Mouse (Mus musculus) liver, embryonic 16.5 days (tissue): Measurements from ENCODE around the gene Rabl3. TPM values are rescaled to one million over a fixed set of nuclear protein-coding genes. Genes with fewer than 3 reads are reported as not detected.

ENCODE experiments used
- ATAC-seq: fragments of 200-750 bp; cut with Nextera tagmentation; 2 replicates; pipeline ENCODE4 v1.8.0; 2017; ENCODE audit warnings: low read depth, mild to moderate bottlenecking, moderate number of reproducible peaks, moderate library complexity
- H3K27ac ChIP-seq: fragments of 300-500 bp; sonication (generic); 2 replicates; pipeline ENCODE4 v1.5.1; 2014; ENCODE audit warnings: mild to moderate bottlenecking, low read length
- H3K27me3 ChIP-seq: fragments of 300-500 bp; sonication (generic); 2 replicates; pipeline ENCODE4 v1.6.1; 2014; ENCODE audit warnings: low read depth, low read length, mixed read lengths; ENCODE audit not compliant: control insufficient read depth, insufficient read depth
- H3K36me3 ChIP-seq: fragments of 300-500 bp; sonication (generic); 2 replicates; pipeline ENCODE4 v1.6.1; 2014; ENCODE audit warnings: mild to moderate bottlenecking; ENCODE audit not compliant: control insufficient read depth, insufficient read depth
- H3K4me1 ChIP-seq: fragments of 300-500 bp; sonication (generic); 2 replicates; pipeline ENCODE4 v1.6.1; 2014; ENCODE audit warnings: low read depth, low read length, mixed read lengths; ENCODE audit not compliant: control insufficient read depth
- H3K4me2 ChIP-seq: fragments of 300-500 bp; sonication (generic); 2 replicates; pipeline ENCODE4 v1.6.1; 2014; ENCODE audit warnings: low read depth, low read length, mixed read lengths
- H3K4me3 ChIP-seq: fragments of 300-500 bp; sonication (generic); 2 replicates; pipeline ENCODE4 v1.5.1; 2014; ENCODE audit warnings: low read depth, mild to moderate bottlenecking, low read length
- H3K9ac ChIP-seq: fragments of 300-500 bp; sonication (generic); 2 replicates; pipeline ENCODE4 v1.6.1; 2014; ENCODE audit warnings: low read depth, low read length
- H3K9me3 ChIP-seq: fragments of 300-500 bp; sonication (generic); replicated peaks from 2 replicates; pipeline ENCODE4 v1.6.1; 2016; ENCODE audit warnings: low read length; ENCODE audit not compliant: control insufficient read depth
- WGBS: fragments of 180-500 bp; shearing (Covaris S2); extraction: QIAGEN DNeasy Blood & Tissue Kit; methylation state at CpG from one replicate; pipeline ENCODE4 v1.1.7; 2014; ENCODE audit not compliant: insufficient replicate concordance; 5-methylcytosine and 5-hydroxymethylcytosine counted together
- polyA plus RNA-seq: library from polyadenylated mRNA; unstranded; fragments of >200 nt; fragmentation: Nextera tagmentation; extraction: Ambion mirVana; gene quantifications from 2 replicates; pipeline ENCODE4 v1.2.1, GENCODE M21; 2015

Rabl3 gene
- polyA plus RNA-seq, 1 experiment from 2014 or later: 13.1 TPM

DNA sequence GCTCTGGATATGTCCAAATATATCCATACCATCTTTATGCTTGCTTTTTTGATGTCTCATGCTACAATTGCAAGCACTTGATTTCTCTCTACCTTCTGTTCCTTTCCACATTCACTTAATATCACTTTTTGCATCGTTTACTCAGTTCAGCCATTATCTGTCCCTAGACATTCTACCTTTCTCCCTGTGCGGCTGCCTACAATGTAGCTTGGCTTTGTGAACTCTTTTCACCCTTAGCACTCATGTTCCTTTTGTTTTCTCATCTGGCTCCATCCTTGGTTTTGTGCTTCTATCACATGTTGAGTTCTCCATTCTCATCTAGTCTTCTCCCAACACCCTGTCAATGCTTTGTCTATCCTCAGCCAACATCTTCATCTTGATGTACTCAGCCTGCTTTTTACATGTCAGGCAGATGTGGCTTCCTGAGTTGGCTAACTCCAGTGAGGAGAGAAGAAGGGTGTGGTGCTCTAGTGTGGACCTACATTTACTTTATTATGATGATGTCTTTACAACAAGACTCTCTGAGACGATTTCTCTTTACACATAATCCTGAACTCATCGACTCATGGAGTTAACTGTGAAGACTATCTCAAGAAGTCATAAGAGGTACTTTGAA lies 22.0 kb upstream of the Rabl3 start:
- peaks cover 18% of the 10 kb centered on the region for H3K36me3 ChIP-seq
- H3K27ac ChIP-seq: no peak overlapping the region
- H3K27me3 ChIP-seq: no peaks in the 10 kb centered on the region
- H3K9ac ChIP-seq: no peak overlapping the region
- no peak for ATAC-seq
- no peak overlapping the region for H3K4me3 ChIP-seq
- WGBS: 74% methylated on average over 4 of the region's 4 CpGs
- no peaks in the 10 kb centered on the region for H3K4me1 ChIP-seq
- no peaks in the 10 kb centered on the region for H3K9me3 ChIP-seq
- no peak overlapping the region for H3K4me2 ChIP-seq

GRCm38 (mm10) chr16:37518662-37519061 lies 21.0 kb upstream of the Rabl3 start:
- WGBS: 47% methylated on average over 2 of the region's 2 CpGs
- H3K9ac ChIP-seq: no peak overlapping the region
- no peak overlapping the region for H3K27ac ChIP-seq
- no peak overlapping the region for H3K4me3 ChIP-seq
- H3K27me3 ChIP-seq: no peaks in the 10 kb centered on the region
- H3K4me2 ChIP-seq: no peak overlapping the region
- no peaks in the 10 kb centered on the region for H3K4me1 ChIP-seq
- peaks cover 23% of the 10 kb centered on the region for H3K36me3 ChIP-seq
- H3K9me3 ChIP-seq: no peaks in the 10 kb centered on the region
- ATAC-seq: no peak

- H3K36me3 ChIP-seq: peaks cover 29% of the 10 kb centered on the region
- no peak overlapping the region for H3K4me2 ChIP-seq
- no peaks in the 10 kb centered on the region for H3K4me1 ChIP-seq
- H3K27ac ChIP-seq: no peak overlapping the region
- ATAC-seq: no peak
- H3K27me3 ChIP-seq: no peaks in the 10 kb centered on the region
- 77% methylated on average over 1 of the region's 1 CpGs for WGBS
- H3K4me3 ChIP-seq: no peak overlapping the region
- no peak overlapping the region for H3K9ac ChIP-seq
- no peaks in the 10 kb centered on the region for H3K9me3 ChIP-seq
Measured at GRCm38 (mm10) chr16:37519721-37520120, 20.0 kb upstream of the Rabl3 start.

DNA sequence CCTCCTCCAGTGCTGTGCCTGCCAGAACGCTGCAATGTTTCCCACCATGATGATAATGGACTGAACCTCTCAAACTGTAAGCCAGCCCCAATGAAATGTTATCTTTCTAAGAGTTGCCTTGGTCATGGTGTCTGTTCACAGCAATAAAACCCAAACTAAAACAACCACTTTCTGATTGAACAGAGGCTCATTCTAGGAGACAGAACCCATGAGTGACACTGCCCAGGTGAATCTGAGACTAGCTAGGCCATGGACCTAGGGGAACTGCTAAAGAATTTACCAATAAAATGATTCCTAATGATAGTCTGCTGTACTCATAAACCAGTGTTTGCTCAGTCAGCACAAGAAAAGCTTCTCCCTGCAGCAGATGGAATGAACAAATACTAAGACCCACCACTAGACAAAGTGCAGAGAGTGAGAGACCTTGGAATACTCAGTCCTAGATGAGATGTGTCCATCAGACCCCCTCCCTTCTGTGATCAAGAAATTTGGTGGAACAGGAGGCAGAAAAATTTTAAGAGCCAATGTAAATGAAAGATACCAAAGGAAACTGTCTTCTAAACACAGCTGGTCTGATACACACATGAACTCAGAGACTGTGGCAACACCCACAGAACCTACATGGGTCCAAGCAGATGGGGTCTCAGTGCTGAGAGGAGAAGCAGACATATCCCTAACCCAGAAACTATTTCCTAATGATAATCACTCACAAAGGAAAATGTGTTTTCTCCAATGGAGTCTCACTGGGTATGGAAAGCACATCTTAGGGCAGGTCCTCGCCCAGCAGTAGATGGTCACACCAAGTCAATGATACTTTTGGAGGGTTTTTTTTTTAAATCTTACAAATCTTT lies 19.3 kb upstream of the Rabl3 start:
- 81% methylated on average over 2 of the region's 2 CpGs for WGBS
- H3K9me3 ChIP-seq: no peaks in the 10 kb centered on the region
- no peak for ATAC-seq

GRCm38 (mm10) chr16:37522100-37522697 lies 17.5 kb upstream of the Rabl3 start:
- no peak for ATAC-seq
- no peak overlapping the region for H3K27ac ChIP-seq
- no peak overlapping the region for H3K4me2 ChIP-seq
- H3K9me3 ChIP-seq: no peaks in the 10 kb centered on the region
- no peaks in the 10 kb centered on the region for H3K4me1 ChIP-seq
- no peaks in the 10 kb centered on the region for H3K27me3 ChIP-seq
- H3K9ac ChIP-seq: no peak overlapping the region
- H3K4me3 ChIP-seq: no peak overlapping the region
- 80% methylated on average over 7 of the region's 7 CpGs for WGBS
- peaks cover 29% of the 10 kb centered on the region for H3K36me3 ChIP-seq

More for the DNA sequence above, 19.3 kb upstream of the Rabl3 start:
- Histone ChIP-seq H3K27ac (no peak overlapping the region), H3K4me2 (no peak overlapping the region), H3K36me3 (peaks cover 29% of the 10 kb centered on the region), H3K9ac (no peak overlapping the region), H3K27me3 (no peaks in the 10 kb centered on the region), H3K4me3 (no peak overlapping the region), H3K4me1 (no peaks in the 10 kb centered on the region)

DNA sequence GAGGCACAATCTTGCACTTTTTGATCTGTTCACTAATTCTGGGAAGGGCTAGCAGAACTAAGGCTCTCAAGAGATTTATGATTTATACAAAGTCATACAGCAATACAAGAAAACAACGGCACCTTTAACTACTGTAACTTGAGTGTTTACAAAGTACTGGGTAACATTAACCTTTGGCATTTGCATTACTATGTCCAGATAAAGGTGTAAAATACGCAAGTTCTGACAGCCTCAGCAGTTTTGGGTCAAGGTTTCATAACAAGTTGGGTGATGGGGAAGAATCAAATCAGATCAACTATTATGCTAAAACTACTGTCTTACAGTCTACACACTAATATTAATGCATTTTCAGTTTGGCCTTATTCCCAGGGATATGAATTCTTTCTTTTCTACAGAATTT lies 14.6 kb upstream of the Rabl3 start:
- no peak overlapping the region for H3K9ac ChIP-seq
- peaks cover 28% of the 10 kb centered on the region for H3K36me3 ChIP-seq
- no peak overlapping the region for H3K4me2 ChIP-seq

GRCm38 (mm10) chr16:37526688-37527223 lies 12.9 kb upstream of the Rabl3 start:
- peaks cover 17% of the 10 kb centered on the region for H3K36me3 ChIP-seq
- H3K27ac ChIP-seq: no peak overlapping the region
- H3K4me3 ChIP-seq: no peak overlapping the region
- H3K9ac ChIP-seq: no peak overlapping the region
- WGBS: 76% methylated on average over 3 of the region's 3 CpGs
- no peaks in the 10 kb centered on the region for H3K9me3 ChIP-seq
- no peak overlapping the region for H3K4me2 ChIP-seq
- ATAC-seq: no peak
- H3K27me3 ChIP-seq: no peaks in the 10 kb centered on the region
- no peaks in the 10 kb centered on the region for H3K4me1 ChIP-seq

More for the DNA sequence above, 14.6 kb upstream of the Rabl3 start:
- H3K4me3 ChIP-seq: no peak overlapping the region
- 71% methylated on average over 2 of the region's 2 CpGs for WGBS
- H3K4me1 ChIP-seq: no peaks in the 10 kb centered on the region
- no peak for ATAC-seq
- H3K9me3 ChIP-seq: no peaks in the 10 kb centered on the region
- no peak overlapping the region for H3K27ac ChIP-seq
- no peaks in the 10 kb centered on the region for H3K27me3 ChIP-seq

DNA sequence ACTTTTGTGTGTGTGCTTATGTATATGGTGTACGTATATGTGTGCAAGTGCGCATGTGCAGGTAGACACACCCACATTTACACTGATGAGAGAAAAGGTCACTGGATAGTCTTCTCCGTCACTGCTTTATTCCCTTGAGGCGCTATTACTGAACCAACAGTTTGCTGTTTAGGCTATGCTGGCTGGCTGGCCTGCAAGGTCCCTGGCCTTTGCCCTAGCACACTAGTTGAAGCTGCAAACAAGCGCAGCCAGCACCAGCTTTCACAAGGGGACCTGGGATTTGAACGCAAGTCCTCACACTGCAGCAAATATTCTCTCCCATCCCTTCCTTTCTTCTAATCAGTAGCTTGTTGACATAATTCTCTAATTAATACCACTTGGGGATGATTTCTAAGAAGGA lies 9.5 kb upstream of the Rabl3 start:
- peaks cover 3% of the 10 kb centered on the region for H3K4me1 ChIP-seq
- no peak overlapping the region for H3K9ac ChIP-seq
- H3K27ac ChIP-seq: no peak overlapping the region
- no peaks in the 10 kb centered on the region for H3K9me3 ChIP-seq
- 71% methylated on average over 6 of the region's 6 CpGs for WGBS
- no peaks in the 10 kb centered on the region for H3K27me3 ChIP-seq
- no peak overlapping the region for H3K4me3 ChIP-seq
- H3K36me3 ChIP-seq: no peaks in the 10 kb centered on the region
- ATAC-seq: peak; percentile 70
- no peak overlapping the region for H3K4me2 ChIP-seq

- H3K4me3 ChIP-seq: no peak overlapping the region
- WGBS: 85% methylated on average over 1 of the region's 1 CpGs
- H3K27me3 ChIP-seq: no peaks in the 10 kb centered on the region
Measured at GRCm38 (mm10) chr16:37532046-37532445, 7.6 kb upstream of the Rabl3 start.

More at GRCm38 (mm10) chr16:37532046-37532445, 7.6 kb upstream of the Rabl3 start:
- no peak overlapping the region for H3K27ac ChIP-seq
- H3K4me2 ChIP-seq: no peak overlapping the region
- ATAC-seq: no peak
- H3K4me1 ChIP-seq: peaks cover 3% of the 10 kb centered on the region
- no peaks in the 10 kb centered on the region for H3K9me3 ChIP-seq
- no peaks in the 10 kb centered on the region for H3K36me3 ChIP-seq
- no peak overlapping the region for H3K9ac ChIP-seq
